Mouse (Mus musculus): ENCODE measurements around the gene Smco3. TPM values are rescaled to one million over a fixed set of nuclear protein-coding genes. Genes with fewer than 3 reads are reported as not detected.
"Not testable (repeated sequence)": the region's sequence is repeated elsewhere in the genome, so short reads cannot be mapped to it uniquely, and the experiment has no call there.

Smco3 gene
- total RNA-seq (2017): 0.82 TPM in 1 of 2 replicates, not detected in the other

DNA sequence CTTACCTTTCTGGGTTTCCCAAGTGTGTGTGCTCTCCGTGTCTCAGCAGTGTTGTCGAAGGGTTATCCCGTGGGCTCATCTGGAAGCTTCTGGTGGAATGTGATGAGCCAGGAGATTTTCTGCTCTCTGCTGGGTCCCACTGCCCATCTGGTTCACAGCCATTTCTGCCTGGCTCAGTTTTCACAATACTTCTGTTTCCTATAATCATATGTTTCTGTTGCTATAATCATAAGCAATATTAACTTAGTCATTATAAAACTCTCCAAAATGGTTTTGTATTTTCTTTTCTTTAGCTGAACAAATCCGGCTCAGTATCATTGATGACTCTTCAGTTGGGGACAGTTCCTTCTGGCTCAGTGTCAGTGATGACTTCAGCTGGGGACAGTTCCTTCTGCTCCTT, at the start of gene Smco3:
Gene Smco3, minus strand, starts transcription at position 101 of the 400 bp plus-strand sequence.
- no peak for ATAC-seq (replicated peaks; ENCODE audit: low read depth, poor library complexity, severe bottlenecking)

DNA sequence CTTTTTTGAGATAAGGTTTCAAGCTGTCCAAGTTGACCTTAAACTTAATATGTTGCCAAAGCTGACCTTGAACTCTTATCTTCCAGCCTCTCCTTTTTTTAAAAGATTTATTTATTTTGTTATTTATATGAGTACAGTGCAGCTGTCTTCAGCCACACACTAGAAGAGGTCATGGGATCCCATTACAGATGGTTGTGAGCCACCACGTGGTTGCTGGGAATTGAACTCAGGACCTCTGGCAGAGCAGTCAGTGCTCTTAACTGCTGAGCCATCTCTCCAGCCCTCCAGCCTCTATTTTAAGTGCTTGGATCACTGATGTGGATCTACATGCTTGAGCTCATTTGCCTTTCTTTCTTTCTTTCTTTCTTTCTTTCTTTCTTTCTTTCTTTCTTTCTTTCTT, 49.5 kb upstream of the Smco3 start:
- not testable (repeated sequence) for ATAC-seq (replicated peaks; ENCODE audit: low read depth, poor library complexity, severe bottlenecking)

DNA sequence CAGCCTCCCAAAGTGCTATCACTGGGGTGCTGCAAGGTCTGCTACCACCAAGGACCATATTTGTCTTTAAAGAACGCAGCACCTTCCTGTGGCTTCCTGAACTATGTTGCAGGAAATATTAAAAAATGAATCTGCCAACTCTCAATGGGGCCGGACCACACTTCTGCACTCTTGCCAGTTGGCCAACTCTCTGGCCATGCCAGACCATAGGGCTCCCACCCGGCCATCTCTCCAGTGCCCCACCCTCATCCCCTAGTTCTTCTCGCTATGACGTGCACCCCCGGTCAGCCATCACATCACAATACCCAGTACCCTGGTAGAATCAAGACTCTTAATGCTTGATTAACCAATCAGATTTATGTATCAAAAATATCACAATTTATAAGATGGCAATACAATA, 48.7 kb upstream of the Smco3 start:
- no peak for ATAC-seq (replicated peaks; ENCODE audit: low read depth, poor library complexity, severe bottlenecking)

DNA sequence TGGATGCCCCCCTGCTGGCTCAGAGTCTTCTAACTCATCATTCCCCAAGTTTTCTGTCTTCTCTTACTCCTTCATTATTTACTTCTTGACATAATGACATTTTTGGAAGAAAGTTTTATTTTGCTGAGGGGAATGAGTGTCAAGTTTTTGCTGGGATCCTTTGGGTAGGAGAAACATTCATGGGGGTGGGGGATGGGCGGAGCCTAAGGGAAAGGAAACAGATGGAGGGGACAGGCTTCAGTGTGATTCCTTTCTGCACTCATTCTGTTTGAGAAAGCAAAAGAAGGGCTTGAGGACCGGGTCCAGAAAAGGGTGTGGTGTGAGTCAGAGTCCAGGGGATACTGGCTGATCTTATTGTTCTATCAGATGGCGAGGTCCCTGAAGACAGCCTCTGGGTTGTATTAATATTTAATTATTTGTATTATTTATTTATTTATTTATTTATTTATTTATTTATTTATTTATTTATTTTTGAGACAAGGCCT, 48.2 kb upstream of the Smco3 start:
- no peak for ATAC-seq (replicated peaks; ENCODE audit: low read depth, poor library complexity, severe bottlenecking)

DNA sequence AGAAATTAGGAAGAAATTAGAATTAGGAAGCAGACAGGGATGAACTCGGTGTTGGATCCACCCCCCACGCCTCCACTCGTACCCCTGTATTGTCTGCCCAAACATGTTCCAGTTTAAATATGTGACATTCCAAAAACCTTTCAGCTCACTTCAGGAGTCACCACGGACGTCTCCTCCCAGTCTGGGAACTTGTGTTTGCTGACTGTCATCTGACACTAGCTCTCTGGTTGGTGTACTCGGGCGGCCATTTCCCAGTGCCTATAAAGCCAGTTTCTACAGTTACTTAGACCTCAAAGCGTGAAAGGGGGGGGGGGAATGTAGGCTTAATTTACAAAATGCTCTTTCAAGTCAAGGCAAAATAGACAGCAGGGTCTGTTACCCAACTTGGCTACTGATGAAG, 46.4 kb upstream of the Smco3 start:
- ATAC-seq (replicated peaks; ENCODE audit: low read depth, poor library complexity, severe bottlenecking): no peak

DNA sequence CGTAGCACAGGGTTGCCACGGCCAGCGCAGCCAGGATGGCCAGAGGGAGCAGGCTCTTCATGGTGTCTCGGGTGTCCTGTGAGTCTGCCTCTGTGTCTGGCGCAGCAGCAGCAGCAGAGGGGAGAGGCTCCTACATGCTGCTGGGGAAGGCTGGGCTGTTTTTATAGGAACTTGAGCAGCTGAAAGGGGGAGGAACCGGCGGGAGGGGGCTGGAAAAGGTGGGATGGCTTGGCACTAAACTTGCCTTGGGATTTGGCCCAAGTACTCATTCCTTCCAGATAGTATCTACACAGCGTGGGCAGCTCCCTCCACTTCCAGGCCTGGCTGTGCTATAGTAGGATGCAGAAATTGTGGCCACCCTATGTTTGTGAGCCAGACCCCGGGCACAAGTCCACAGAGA, 40.4 kb upstream of the Smco3 start, which contains the start of gene Mgp:
Gene Mgp, minus strand, starts transcription at position 154 of the 400 bp plus-strand sequence.
- ATAC-seq (replicated peaks; ENCODE audit: low read depth, poor library complexity, severe bottlenecking): no peak

DNA sequence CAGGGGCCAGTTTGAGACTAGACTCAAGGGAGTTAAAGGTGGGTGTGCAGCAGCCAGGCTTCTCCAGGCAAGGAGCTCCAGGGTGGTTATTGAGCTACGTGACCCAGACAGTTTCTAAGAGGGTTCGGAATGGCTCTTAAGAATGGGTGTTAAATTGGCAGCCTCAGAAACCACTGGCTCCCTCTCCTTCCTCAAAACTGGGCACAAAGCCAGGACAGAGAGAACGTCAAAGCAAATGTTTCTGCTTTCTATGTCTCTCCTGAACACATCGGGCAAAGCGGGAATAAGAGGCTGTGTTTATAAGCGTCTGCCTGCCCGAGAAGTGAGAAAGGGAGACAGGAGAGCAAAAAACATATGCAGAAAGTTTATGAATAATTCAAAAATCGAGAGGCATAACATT, 39.3 kb upstream of the Smco3 start:
- ATAC-seq (replicated peaks; ENCODE audit: low read depth, poor library complexity, severe bottlenecking): peak; percentile 71

DNA sequence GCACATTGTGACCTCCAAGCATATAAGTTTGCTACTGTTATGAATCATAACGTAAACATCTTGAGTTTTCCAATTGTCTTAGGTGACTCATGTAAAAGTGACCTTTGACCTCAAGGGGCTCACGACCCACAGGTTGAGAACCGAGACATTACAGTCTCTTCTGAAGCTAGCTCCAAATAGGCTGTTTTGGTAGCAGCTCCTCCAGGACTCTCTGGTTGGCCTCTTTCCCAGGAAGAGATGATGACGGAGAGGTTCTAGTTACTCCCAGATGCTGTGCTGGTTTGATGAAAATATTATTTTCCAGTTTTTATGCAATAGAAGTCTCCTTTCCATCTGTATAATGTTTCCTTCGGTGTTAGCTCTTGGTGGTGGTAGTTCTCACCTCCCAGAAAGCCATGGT, 33.7 kb upstream of the Smco3 start:
- no peak for ATAC-seq (replicated peaks; ENCODE audit: low read depth, poor library complexity, severe bottlenecking)

DNA sequence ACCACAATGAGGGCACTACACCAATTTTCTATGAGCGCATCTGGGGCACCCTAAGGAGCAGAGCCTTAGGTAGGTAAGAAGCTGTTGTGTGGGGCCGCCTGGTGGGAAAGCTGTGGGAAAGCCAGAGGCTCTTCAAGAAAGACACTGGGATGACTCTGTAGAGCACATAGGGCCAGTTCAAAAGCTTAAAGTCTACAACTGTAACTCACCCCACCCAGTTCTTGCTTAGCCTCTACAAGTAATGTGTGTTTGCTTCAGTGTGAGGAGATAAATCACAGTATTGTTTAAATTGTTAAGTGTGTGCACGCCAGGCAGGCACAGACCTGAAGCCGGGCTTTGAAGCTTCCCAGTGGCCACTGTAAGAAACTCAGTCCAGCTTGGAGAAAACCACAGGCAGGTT, 30.9 kb upstream of the Smco3 start:
- no peak for ATAC-seq (replicated peaks; ENCODE audit: low read depth, poor library complexity, severe bottlenecking)

DNA sequence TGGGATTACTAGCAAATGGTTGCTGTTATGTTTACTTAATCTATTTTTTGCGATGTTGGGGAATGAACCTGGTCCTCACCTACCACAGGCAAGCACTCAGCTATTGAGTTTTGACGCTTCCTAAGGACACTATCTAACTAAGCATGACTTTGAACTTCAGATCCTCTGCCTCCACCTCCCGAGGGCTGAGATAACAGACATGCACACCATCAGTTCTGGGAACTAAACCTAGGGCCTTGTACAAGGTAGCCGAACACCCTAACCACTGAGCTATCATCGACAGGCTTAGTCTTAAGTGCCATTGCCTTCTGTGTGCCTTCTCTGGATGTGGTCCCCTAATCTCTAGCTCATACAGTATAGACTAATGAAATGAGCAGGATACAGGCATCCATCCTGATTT, 30.1 kb upstream of the Smco3 start:
- ATAC-seq (replicated peaks; ENCODE audit: low read depth, poor library complexity, severe bottlenecking): no peak

DNA sequence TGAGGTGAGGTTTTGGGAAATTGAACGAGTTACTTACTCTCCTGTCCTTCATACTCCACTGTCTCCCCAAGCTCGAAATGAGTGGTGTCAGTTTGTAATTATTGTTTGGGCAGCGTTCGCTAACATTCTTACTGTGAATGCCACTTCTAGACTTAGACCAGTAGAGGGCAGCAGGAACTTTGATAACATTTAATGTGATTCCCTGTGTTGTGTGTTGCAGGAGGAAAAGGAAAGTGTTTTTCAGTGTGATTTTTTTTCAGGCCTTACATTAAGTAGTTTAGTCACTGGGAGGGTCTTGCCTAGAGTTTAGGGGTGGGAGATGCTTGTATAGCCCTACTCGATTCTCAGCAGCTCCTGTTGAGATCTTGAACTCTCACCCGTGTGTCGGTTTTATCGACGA, 25.8 kb upstream of the Smco3 start:
- peak; percentile 46 for ATAC-seq (replicated peaks; ENCODE audit: low read depth, poor library complexity, severe bottlenecking)

DNA sequence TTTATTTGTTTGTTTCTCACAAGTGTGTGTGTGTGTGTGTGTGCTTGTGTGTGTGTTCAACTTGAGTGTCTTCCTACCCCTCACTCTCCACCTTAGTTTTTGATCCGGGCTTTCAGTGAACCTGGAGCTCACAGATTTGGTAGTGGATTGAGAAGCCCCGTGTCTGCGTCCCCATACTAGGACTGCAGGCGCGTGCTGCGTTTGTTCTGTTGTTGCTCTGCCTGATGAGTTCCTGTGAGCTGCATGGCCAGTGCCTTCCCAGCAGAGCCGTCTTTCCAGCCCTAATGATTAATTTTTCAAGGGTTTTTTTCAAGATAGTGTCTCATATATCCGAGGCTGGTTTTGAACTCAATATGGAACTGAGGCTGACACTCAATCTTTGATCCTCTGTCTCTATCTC, 23.2 kb upstream of the Smco3 start:
- no peak for ATAC-seq (replicated peaks; ENCODE audit: low read depth, poor library complexity, severe bottlenecking)

DNA sequence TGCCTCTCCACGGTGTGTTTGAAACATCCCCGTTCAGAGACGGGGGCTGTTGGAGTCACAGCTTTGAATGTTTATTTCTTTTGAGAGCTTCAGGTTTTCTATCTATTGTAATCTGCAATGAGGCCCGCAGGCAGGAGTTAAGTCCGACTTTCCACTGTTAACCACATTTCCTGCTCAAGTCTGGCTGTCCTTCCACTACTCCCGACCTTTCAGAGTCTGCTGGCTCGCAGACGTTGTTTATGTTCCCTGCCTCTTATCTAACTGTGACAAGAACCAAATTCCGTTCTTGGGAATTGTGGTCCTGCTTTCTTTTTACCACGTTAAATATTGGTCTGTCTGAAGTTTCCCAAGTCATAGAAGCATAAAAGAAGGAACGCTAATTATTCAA, 22.6 kb upstream of the Smco3 start:
- ATAC-seq (replicated peaks; ENCODE audit: low read depth, poor library complexity, severe bottlenecking): peak; percentile 33

DNA sequence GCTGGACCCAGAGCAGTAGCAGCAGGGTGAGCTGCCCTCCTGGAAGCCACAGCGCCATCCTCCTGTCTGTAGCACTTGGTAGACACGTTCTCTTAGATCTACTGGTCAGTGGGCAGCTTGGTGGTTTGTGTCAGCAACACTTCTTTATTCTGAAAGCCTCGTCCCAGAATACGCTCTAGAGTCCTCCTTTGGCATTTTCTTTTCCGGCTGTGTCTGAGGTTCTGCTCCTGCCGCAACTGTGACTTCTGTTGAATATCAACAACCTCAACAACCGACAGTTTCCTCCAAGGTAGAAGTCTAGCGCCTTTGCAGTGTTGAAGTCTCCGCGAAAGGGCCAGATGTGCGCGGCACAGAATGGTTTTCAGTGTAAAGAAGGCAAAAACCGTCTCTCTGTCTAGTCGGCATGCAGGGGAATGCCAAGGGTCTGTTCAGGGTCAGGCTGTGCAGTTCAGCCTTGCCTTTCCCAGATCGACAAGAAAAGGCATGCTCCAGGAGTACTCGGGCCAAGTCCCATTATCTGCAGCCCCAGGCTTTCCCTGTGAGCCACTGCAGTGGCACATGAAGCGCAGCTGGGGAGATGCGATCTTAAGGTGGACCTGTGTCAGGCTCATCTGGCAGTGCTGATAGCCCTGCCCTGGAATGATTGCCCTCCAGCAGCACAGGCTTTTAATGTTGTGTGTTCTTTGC, 22.1 kb upstream of the Smco3 start, which contains the start of gene Art4:
Gene Art4, minus strand, starts transcription at position 548 of the 687 bp plus-strand sequence.
- peak; percentile 65 for ATAC-seq (replicated peaks; ENCODE audit: low read depth, poor library complexity, severe bottlenecking)

DNA sequence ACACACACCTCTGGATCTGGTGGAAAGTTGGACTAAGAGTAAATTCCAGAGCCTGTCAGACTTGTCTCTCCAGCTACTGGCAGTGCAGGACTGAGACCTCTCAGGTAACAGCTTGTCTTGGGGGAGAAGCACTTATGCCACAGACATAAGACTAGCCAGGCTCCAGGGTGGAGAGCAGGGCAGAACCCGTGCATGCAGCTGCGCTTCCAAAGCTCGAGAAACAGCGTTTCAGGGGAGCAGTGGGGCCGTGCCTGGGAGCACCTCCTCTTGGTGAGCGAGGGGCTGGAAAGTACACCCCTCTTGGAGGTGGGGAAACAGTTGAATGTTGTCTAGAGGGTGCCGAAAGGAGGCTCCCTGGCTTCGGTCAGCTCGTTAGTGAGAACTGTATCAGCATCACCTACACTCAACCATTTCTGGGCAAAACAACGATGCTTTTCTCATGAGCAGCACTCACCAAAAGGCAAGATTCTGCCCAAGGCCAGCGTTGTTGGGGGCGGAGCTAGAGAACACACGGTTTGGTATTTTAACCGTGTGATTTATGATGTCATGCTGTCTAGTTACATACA, 20.9 kb upstream of the Smco3 start:
- peak; percentile 8; the same call in 1 of the 2 replicates for ATAC-seq (replicated peaks; ENCODE audit: low read depth, poor library complexity, severe bottlenecking)

DNA sequence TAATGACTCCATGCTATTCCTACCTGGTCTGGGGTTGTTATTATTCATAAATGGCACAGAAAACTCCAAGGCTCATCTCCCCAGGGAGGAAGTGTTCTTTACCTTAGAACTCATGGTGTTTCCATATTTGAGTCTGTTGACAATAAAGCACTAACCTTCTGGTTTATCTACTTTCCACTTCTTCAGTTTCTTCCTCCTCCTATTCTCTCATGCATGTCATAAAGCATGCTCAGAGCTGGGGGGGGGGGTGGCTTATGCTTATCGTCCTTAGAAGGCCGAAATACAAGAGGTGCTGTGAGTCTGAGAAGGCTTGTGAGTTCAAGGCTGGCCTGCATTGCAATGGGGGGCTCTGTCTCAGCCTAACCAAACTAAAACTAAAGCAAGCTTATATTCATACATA, 19.9 kb upstream of the Smco3 start:
- ATAC-seq (replicated peaks; ENCODE audit: low read depth, poor library complexity, severe bottlenecking): no peak

DNA sequence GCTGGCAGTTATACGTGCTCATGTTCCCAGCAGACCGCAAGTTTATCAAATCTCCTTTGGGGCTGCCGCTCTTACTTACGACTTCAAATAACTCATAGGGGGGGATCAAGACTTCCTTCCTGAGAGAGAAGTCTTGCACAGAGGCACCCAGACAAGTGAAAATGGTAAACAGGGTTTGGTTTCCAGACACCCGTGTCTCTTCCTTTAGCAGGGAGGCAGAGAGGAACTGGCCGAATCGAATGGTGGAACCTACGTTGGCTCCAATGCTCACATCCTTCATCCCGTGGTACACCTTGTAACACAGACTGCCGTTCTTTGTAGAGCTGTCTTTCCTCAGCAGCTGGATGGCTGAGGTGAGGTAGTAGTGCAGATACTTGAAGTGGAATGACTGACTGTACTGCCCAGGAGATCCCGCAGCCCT, 19.1 kb upstream of the Smco3 start:
- ATAC-seq (replicated peaks; ENCODE audit: low read depth, poor library complexity, severe bottlenecking): no peak

DNA sequence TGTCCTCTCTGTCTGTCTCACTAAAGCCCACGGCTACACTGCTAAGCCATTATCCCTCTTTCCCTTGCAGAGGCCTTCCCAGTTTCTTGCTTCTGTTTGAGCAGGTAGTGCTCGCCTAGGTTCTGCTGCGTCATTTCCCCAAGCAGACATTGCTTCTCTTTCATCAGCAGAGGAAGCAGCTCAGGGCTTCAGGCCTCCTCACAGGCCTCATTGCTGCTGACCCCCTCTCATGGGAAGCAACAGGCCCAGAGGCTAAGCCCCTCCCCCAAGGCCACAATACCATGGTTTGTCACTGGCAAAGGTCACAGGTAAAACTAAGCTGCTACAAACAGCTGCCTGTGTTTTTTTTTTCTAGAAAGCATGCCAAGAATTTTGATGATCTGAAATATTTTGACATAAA, 17.5 kb upstream of the Smco3 start:
- no peak for ATAC-seq (replicated peaks; ENCODE audit: low read depth, poor library complexity, severe bottlenecking)

DNA sequence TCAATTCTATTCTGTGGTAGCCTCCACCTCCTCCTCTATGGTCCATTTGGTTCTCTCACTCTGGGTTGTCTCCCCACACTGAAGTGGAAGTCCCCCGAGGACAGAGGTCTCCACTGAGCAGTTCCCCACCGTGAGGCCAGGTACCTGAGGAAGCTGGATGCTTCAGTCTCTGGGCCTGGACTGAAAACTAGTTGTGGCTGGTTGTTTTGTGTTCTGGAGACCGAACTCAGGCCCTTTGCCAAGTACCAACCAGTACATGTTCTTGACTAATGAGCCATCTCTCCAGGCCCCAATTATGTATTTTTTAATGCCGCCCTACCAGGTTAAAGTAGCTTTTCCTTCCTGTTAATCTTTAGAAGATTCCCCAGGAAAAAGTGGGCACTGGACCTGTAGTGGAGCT, 17.1 kb upstream of the Smco3 start:
- no peak for ATAC-seq (replicated peaks; ENCODE audit: low read depth, poor library complexity, severe bottlenecking)

DNA sequence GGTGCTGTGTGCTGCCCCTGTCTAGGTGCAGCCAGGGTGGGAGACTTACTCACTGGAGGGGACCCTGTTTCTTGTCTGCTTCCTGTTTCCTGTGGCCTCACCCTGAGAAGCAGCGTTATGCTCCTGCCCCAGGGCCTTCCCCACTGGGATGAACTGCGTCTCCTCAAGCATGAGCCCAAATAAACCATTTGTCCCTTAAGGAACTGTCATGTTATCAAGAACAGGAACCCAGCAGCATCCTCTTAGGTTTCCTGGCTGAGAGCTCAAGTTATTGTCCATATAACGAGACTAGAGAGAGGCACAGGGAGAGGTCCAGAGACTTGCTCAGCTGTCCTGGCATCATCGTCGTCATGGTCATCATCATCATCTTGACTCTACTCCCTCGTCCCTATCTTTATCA, 15.0 kb upstream of the Smco3 start:
- ATAC-seq (replicated peaks; ENCODE audit: low read depth, poor library complexity, severe bottlenecking): peak; percentile 20

DNA sequence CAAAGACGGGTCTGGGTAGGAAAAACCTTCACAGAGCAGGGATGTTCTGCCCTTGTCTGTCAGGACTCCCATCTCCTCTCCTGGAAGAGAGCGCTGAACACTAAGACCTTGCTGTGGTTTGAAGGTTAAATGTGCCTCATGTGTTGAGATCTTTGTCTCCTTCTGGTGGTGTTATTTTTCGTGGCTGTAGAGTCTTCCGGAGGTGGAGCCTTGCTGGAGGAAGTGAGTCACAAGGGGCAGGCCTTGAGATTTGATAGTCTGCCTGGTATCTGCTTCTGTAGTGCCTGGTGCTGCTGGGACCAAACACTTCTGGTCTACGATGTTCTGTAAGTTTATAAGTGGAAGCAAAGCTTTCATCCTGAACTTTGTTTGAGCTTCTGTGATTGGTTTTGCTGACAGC, 13.7 kb upstream of the Smco3 start:
- ATAC-seq (replicated peaks; ENCODE audit: low read depth, poor library complexity, severe bottlenecking): no peak

DNA sequence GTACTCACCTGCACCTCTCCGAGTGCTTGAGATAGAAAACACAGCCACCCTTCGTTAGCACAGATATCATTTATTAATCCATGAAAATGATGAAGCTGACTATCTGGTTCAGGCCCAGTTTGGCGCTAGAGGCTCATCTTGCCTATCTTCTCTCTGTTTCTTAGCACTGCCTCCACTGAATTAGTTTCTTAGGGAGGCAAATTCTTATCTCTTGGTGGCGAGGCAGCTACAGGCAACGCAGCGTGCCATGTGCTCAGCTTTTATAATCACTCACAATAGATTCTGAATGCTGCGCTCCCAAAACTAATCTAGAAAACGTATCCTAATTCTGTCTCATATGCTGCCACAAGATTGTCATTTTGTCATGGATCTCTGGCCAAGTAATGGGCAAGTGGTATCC, 13.1 kb upstream of the Smco3 start:
- no peak for ATAC-seq (replicated peaks; ENCODE audit: low read depth, poor library complexity, severe bottlenecking)

Data from common myeloid progenitor, adult 5-6 weeks (primary cell).